Mouse (Mus musculus): ENCODE measurements around the gene Shh. TPM values are rescaled to one million over a fixed set of nuclear protein-coding genes. Genes with fewer than 3 reads are reported as not detected.

Shh gene
- polyA plus RNA-seq, 1 experiment: 0.04 TPM

- H3K36me3 ChIP-seq (ENCODE audit: control insufficient read depth, insufficient read depth, low read length): no peaks in the 10 kb centered on the region
- H3K27ac ChIP-seq (ENCODE audit: control insufficient read depth, insufficient read depth, low read depth, low read length): no peak overlapping the region
- H3K4me3 ChIP-seq (ENCODE audit: control insufficient read depth, low read depth, low read length): no peak overlapping the region
- H3K27me3 ChIP-seq (ENCODE audit: control insufficient read depth, insufficient read depth, low read length): no peaks in the 10 kb centered on the region
- peaks cover 53% of the 10 kb centered on the region for H3K4me1 ChIP-seq (ENCODE audit: control insufficient read depth, insufficient read depth, low read length)
- TF ChIP-seq CTCF (IDR thresholded peaks at IDR 0.05; ENCODE audit: control insufficient read depth, insufficient read depth, insufficient replicate concordance, low read depth, low read length) (no peak), POLR2A (IDR thresholded peaks at IDR 0.05; ENCODE audit: control insufficient read depth, low read depth, low read length) (no peak)
These were observed 3.4 kb downstream of the Shh start for GRCm38 (mm10) chr5:28463656-28464055.

GRCm38 (mm10) chr5:28462741-28463590 lies 4.1 kb downstream of the Shh start:
- Histone ChIP-seq H3K4me1 (ENCODE audit: control insufficient read depth, insufficient read depth, low read length) (peaks cover 59% of the 10 kb centered on the region), H3K27ac (ENCODE audit: control insufficient read depth, insufficient read depth, low read depth, low read length) (no peak overlapping the region), H3K36me3 (ENCODE audit: control insufficient read depth, insufficient read depth, low read length) (no peaks in the 10 kb centered on the region), H3K27me3 (ENCODE audit: control insufficient read depth, insufficient read depth, low read length) (no peaks in the 10 kb centered on the region), H3K4me3 (ENCODE audit: control insufficient read depth, low read depth, low read length) (no peak overlapping the region)
- no peak for TF ChIP-seq POLR2A (IDR thresholded peaks at IDR 0.05; ENCODE audit: control insufficient read depth, low read depth, low read length)
- no peak for TF ChIP-seq CTCF (IDR thresholded peaks at IDR 0.05; ENCODE audit: control insufficient read depth, insufficient read depth, insufficient replicate concordance, low read depth, low read length)

GRCm38 (mm10) chr5:28461376-28461775 lies 5.7 kb downstream of the Shh start:
- Histone ChIP-seq H3K36me3 (ENCODE audit: control insufficient read depth, insufficient read depth, low read length) (no peaks in the 10 kb centered on the region), H3K27me3 (ENCODE audit: control insufficient read depth, insufficient read depth, low read length) (no peaks in the 10 kb centered on the region), H3K27ac (ENCODE audit: control insufficient read depth, insufficient read depth, low read depth, low read length) (no peak overlapping the region), H3K4me3 (ENCODE audit: control insufficient read depth, low read depth, low read length) (no peak overlapping the region), H3K4me1 (ENCODE audit: control insufficient read depth, insufficient read depth, low read length) (peaks cover 59% of the 10 kb centered on the region)
- TF ChIP-seq POLR2A (IDR thresholded peaks at IDR 0.05; ENCODE audit: control insufficient read depth, low read depth, low read length) (no peak), CTCF (IDR thresholded peaks at IDR 0.05; ENCODE audit: control insufficient read depth, insufficient read depth, insufficient replicate concordance, low read depth, low read length) (no peak)

GRCm38 (mm10) chr5:28460556-28461350 lies 6.3 kb downstream of the Shh start:
- Histone ChIP-seq H3K27me3 (ENCODE audit: control insufficient read depth, insufficient read depth, low read length) (no peaks in the 10 kb centered on the region), H3K36me3 (ENCODE audit: control insufficient read depth, insufficient read depth, low read length) (no peaks in the 10 kb centered on the region), H3K27ac (ENCODE audit: control insufficient read depth, insufficient read depth, low read depth, low read length) (no peak overlapping the region), H3K4me3 (ENCODE audit: control insufficient read depth, low read depth, low read length) (no peak overlapping the region), H3K4me1 (ENCODE audit: control insufficient read depth, insufficient read depth, low read length) (peaks cover 55% of the 10 kb centered on the region)
- TF ChIP-seq POLR2A (IDR thresholded peaks at IDR 0.05; ENCODE audit: control insufficient read depth, low read depth, low read length): no peak
- TF ChIP-seq CTCF (IDR thresholded peaks at IDR 0.05; ENCODE audit: control insufficient read depth, insufficient read depth, insufficient replicate concordance, low read depth, low read length): no peak

GRCm38 (mm10) chr5:28459456-28460225 lies 7.4 kb downstream of the Shh start:
- no peak overlapping the region for H3K27ac ChIP-seq (ENCODE audit: control insufficient read depth, insufficient read depth, low read depth, low read length)
- TF ChIP-seq POLR2A (IDR thresholded peaks at IDR 0.05; ENCODE audit: control insufficient read depth, low read depth, low read length): no peak
- TF ChIP-seq CTCF (IDR thresholded peaks at IDR 0.05; ENCODE audit: control insufficient read depth, insufficient read depth, insufficient replicate concordance, low read depth, low read length): no peak
- no peaks in the 10 kb centered on the region for H3K27me3 ChIP-seq (ENCODE audit: control insufficient read depth, insufficient read depth, low read length)
- H3K36me3 ChIP-seq (ENCODE audit: control insufficient read depth, insufficient read depth, low read length): no peaks in the 10 kb centered on the region
- no peak overlapping the region for H3K4me3 ChIP-seq (ENCODE audit: control insufficient read depth, low read depth, low read length)
- peaks cover 49% of the 10 kb centered on the region for H3K4me1 ChIP-seq (ENCODE audit: control insufficient read depth, insufficient read depth, low read length)

GRCm38 (mm10) chr5:28458821-28459240 lies 8.2 kb downstream of the Shh start:
- TF ChIP-seq CTCF (IDR thresholded peaks at IDR 0.05; ENCODE audit: control insufficient read depth, insufficient read depth, insufficient replicate concordance, low read depth, low read length) (no peak), POLR2A (IDR thresholded peaks at IDR 0.05; ENCODE audit: control insufficient read depth, low read depth, low read length) (no peak)
- Histone ChIP-seq H3K4me1 (ENCODE audit: control insufficient read depth, insufficient read depth, low read length) (peaks cover 43% of the 10 kb centered on the region), H3K36me3 (ENCODE audit: control insufficient read depth, insufficient read depth, low read length) (no peaks in the 10 kb centered on the region), H3K27ac (ENCODE audit: control insufficient read depth, insufficient read depth, low read depth, low read length) (no peak overlapping the region), H3K4me3 (ENCODE audit: control insufficient read depth, low read depth, low read length) (no peak overlapping the region), H3K27me3 (ENCODE audit: control insufficient read depth, insufficient read depth, low read length) (no peaks in the 10 kb centered on the region)

Measured in testis, adult 2 months (tissue).